Mouse (Mus musculus): ENCODE measurements around the gene Upk3bl. TPM values are rescaled to one million over a fixed set of nuclear protein-coding genes. Genes with fewer than 3 reads are reported as not detected.

The Upk3bl gene
- total and polyA plus RNA-seq, 3 experiments = not detected

DNA sequence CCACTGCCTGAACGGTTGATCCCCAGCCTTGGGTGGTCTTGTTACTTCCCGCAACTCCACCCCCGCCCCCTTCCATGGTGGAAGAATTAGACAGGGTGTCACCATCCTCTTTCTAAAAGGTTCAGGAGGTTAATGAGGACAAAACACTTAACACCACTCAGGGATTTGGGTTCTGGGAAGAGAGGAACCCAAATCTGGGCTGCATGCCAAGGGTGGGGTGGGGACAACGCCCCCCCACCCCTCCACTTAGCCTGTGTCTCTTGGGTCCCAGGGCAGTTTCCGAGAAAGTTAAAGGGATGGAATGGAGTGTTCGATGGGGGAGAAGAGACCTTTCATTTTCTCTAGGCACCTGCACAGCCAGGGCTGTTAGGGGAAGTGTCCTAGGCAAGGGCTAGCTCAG is 18.8 kb downstream of the Upk3bl start:
- in situ Hi-C loops (cut with MboI; ENCODE audit: low pct_ligation_motif_present, low pct_unique_long_range_greater_than_20kb, low sequenced_read_pairs) (no loop called here), dilution Hi-C loops (cut with MboI; ENCODE audit: extremely low pct_ligation_motif_present, extremely low pct_unique_long_range_greater_than_20kb, low sequenced_read_pairs) (no loop called here)
- H3K36me3 ChIP-seq (replicated peaks in 1 of 2; ENCODE audit: control insufficient read depth in 1 of 2, insufficient read depth in 1 of 2, low read length in 1 of 2) = no peaks in the 10 kb centered on the region
- peaks cover 4% of the 10 kb centered on the region for H3K9me3 ChIP-seq (replicated peaks; ENCODE audit: low read length)
- peaks cover 89% of the 10 kb centered on the region for H3K27me3 ChIP-seq (replicated peaks)
- no peak overlapping the region for H3K4me2 ChIP-seq (ENCODE audit: insufficient read depth, low read depth, poor library complexity, severe bottlenecking)
- no peak overlapping the region for H3K27ac ChIP-seq (ENCODE audit: insufficient read depth, low read depth)
- H3K79me2 ChIP-seq (replicated peaks; ENCODE audit: control insufficient read depth, extremely low read depth, insufficient read depth, poor library complexity, severe bottlenecking) = no peaks in the 10 kb centered on the region
- DNase-seq (ENCODE audit: extremely low read depth) = no peak
- peaks cover 3 to 9% of the 10 kb centered on the region in 2 experiments; a peak in 1 of 4 replicates for H3K4me1 ChIP-seq (ENCODE audit: control insufficient read depth in 1 of 2, insufficient read depth in 2 of 2)
- H3K9ac ChIP-seq (ENCODE audit: insufficient read depth, low read depth) = no peak overlapping the region
- no peak overlapping the region for H3K4me3 ChIP-seq (replicated peaks in 1 of 3; ENCODE audit: low read depth in 2 of 3, low read length in 2 of 3, poor library complexity in 1 of 3)
- TF ChIP-seq USF2 (conservative IDR thresholded peaks at IDR 0.05; ENCODE audit: low read depth, low read length) (no peak), E2F4 (IDR thresholded peaks at IDR 0.05; ENCODE audit: insufficient replicate concordance, low read depth, low read length) (no peak)

DNA sequence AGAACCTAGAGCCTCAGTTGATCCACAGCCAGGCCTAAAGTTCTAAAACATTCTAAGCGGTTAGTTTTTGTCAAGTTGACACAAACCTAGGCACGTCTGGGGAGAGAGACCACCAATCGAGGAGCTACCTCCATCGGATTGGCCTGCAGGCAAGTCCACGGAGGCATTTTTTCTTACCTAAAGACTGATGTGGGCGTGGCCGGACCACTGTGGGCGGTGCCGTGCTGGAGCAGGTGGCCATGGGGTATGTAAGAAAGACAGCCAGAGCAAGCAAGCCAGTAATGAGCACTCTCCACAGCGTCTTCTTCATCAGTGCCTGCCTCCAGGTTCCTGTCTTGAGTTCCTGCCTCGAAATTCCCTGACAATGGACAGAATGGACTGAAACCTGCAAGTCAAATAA is 19.2 kb downstream of the Upk3bl start:
- Histone ChIP-seq H3K36me3 (replicated peaks in 1 of 2; ENCODE audit: control insufficient read depth in 1 of 2, insufficient read depth in 1 of 2, low read length in 1 of 2) (no peaks in the 10 kb centered on the region), H3K4me3 (replicated peaks in 1 of 3; ENCODE audit: low read depth in 2 of 3, low read length in 2 of 3, poor library complexity in 1 of 3) (no peak overlapping the region), H3K9ac (ENCODE audit: insufficient read depth, low read depth) (no peak overlapping the region), H3K27me3 (replicated peaks) (peaks cover 89% of the 10 kb centered on the region), H3K79me2 (replicated peaks; ENCODE audit: control insufficient read depth, extremely low read depth, insufficient read depth, poor library complexity, severe bottlenecking) (no peaks in the 10 kb centered on the region), H3K4me2 (ENCODE audit: insufficient read depth, low read depth, poor library complexity, severe bottlenecking) (no peak overlapping the region), H3K27ac (ENCODE audit: insufficient read depth, low read depth) (no peak overlapping the region), H3K4me1 (ENCODE audit: control insufficient read depth in 1 of 2, insufficient read depth in 2 of 2) (peaks cover 3 to 9% of the 10 kb centered on the region in 2 experiments; a peak in 1 of 4 replicates), H3K9me3 (replicated peaks; ENCODE audit: low read length) (peaks cover 4% of the 10 kb centered on the region)
- in situ Hi-C loops (cut with MboI; ENCODE audit: low pct_ligation_motif_present, low pct_unique_long_range_greater_than_20kb, low sequenced_read_pairs) = no loop called here
- dilution Hi-C loops (cut with MboI; ENCODE audit: extremely low pct_ligation_motif_present, extremely low pct_unique_long_range_greater_than_20kb, low sequenced_read_pairs) = no loop called here
- no peak for TF ChIP-seq SMC3 (IDR thresholded peaks at IDR 0.05; ENCODE audit: low read depth, low read length)
- TF ChIP-seq UBTF (IDR thresholded peaks at IDR 0.05; ENCODE audit: low read depth, low read length) = no peak
- no peak for TF ChIP-seq RAD21 (IDR thresholded peaks at IDR 0.05; ENCODE audit: low read depth, low read length)
- TF ChIP-seq MEF2A (IDR thresholded peaks at IDR 0.05; ENCODE audit: borderline replicate concordance, low read depth, low read length) = no peak
- TF ChIP-seq RCOR1 (conservative IDR thresholded peaks at IDR 0.05; ENCODE audit: low read depth, low read length) = no peak
- TF ChIP-seq PAX5 (IDR thresholded peaks at IDR 0.05; ENCODE audit: low read length) = no peak
- TF ChIP-seq NRF1 (IDR thresholded peaks at IDR 0.05; ENCODE audit: low read depth, low read length) = no peak
- no peak for TF ChIP-seq ELF1 (IDR thresholded peaks at IDR 0.05; ENCODE audit: low read depth, low read length)
- DNase-seq (ENCODE audit: extremely low read depth) = no peak

DNA sequence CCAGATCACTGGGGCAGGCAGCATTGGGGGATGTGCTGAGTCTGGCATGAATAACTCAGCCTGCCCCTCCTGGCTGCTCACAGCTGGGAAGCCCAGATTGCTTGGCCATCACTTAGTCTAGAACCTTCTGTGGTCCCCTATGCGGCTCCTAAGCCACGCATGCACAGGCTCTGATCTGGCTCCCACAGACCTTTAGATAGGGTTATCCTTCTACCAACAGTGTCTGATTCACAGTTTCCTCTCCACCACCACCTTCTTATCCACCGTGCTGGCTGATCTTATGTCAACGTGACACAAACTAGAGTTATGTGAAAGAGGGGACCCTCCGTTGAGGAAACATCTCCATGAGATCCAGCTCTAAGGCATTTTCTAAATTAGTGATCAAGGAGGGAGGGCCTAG is 20.8 kb downstream of the Upk3bl start:
- Histone ChIP-seq H3K27ac (ENCODE audit: insufficient read depth, low read depth) (no peak overlapping the region), H3K4me3 (replicated peaks in 1 of 3; ENCODE audit: low read depth in 2 of 3, low read length in 2 of 3, poor library complexity in 1 of 3) (no peak overlapping the region), H3K79me2 (replicated peaks; ENCODE audit: control insufficient read depth, extremely low read depth, insufficient read depth, poor library complexity, severe bottlenecking) (no peaks in the 10 kb centered on the region), H3K9ac (ENCODE audit: insufficient read depth, low read depth) (no peak overlapping the region), H3K36me3 (replicated peaks in 1 of 2; ENCODE audit: control insufficient read depth in 1 of 2, insufficient read depth in 1 of 2, low read length in 1 of 2) (no peaks in the 10 kb centered on the region), H3K9me3 (replicated peaks; ENCODE audit: low read length) (peaks cover 4% of the 10 kb centered on the region), H3K27me3 (replicated peaks) (peaks cover 85% of the 10 kb centered on the region), H3K4me1 (ENCODE audit: control insufficient read depth in 1 of 2, insufficient read depth in 2 of 2) (0 out of 4 replicates have a peak, but pooled peaks cover 0 to 4% of the 10 kb centered on the region in 2 experiments), H3K4me2 (ENCODE audit: insufficient read depth, low read depth, poor library complexity, severe bottlenecking) (no peak overlapping the region)
- TF ChIP-seq ZC3H11A (IDR thresholded peaks at IDR 0.05; ENCODE audit: low read depth, low read length) (no peak), ETS1 (conservative IDR thresholded peaks at IDR 0.05; ENCODE audit: low read depth, low read length) (no peak), JUN (IDR thresholded peaks at IDR 0.05; ENCODE audit: insufficient read depth, low read depth, low read length) (no peak), EP300 (IDR thresholded peaks at IDR 0.05; ENCODE audit: low read length) (no peak), UBTF (IDR thresholded peaks at IDR 0.05; ENCODE audit: low read depth, low read length) (no peak), ZKSCAN1 (IDR thresholded peaks at IDR 0.05; ENCODE audit: borderline replicate concordance, low read depth, low read length) (no peak), PAX5 (IDR thresholded peaks at IDR 0.05; ENCODE audit: low read length) (no peak), POLR2A (IDR thresholded peaks at IDR 0.05; ENCODE audit: low read depth, low read length) (no peak), CHD2 (IDR thresholded peaks at IDR 0.05; ENCODE audit: low read length) (no peak), NRF1 (IDR thresholded peaks at IDR 0.05; ENCODE audit: low read depth, low read length) (no peak), KAT2A (IDR thresholded peaks at IDR 0.05; ENCODE audit: insufficient replicate concordance, low read length) (no peak), USF2 (conservative IDR thresholded peaks at IDR 0.05; ENCODE audit: low read depth, low read length) (no peak), ELF1 (IDR thresholded peaks at IDR 0.05; ENCODE audit: low read depth, low read length) (no peak), RAD21 (IDR thresholded peaks at IDR 0.05; ENCODE audit: low read depth, low read length) (no peak), HCFC1 (IDR thresholded peaks at IDR 0.05; ENCODE audit: low read depth, low read length) (no peak), TBP (conservative IDR thresholded peaks at IDR 0.05; ENCODE audit: low read depth, low read length) (no peak), BHLHE40 (IDR thresholded peaks at IDR 0.05; ENCODE audit: low read depth, low read length) (no peak)
- dilution Hi-C loops (cut with MboI; ENCODE audit: extremely low pct_ligation_motif_present, extremely low pct_unique_long_range_greater_than_20kb, low sequenced_read_pairs) = no loop called here
- in situ Hi-C loops (cut with MboI; ENCODE audit: low pct_ligation_motif_present, low pct_unique_long_range_greater_than_20kb, low sequenced_read_pairs) = no loop called here
- no peak for DNase-seq (ENCODE audit: extremely low read depth)

All from CH12.LX (cell line).